Mouse (Mus musculus) intestine, embryonic 14.5 days (tissue): ENCODE measurements around the gene Adssl1. TPM values are rescaled to one million over a fixed set of nuclear protein-coding genes. Genes with fewer than 3 reads are reported as not detected.

Source experiments
- ATAC-seq: fragments of 200-750 bp; cut with Nextera tagmentation; replicated peaks from 2 replicates; pipeline ENCODE4 v1.8.0; 2017; ENCODE audit warnings: low read depth, moderate number of reproducible peaks, moderate TSS enrichment, moderate library complexity; ENCODE audit not compliant: low FRiP score, low TSS enrichment
- DNase-seq: peaks from one replicate; pipeline ENCODE4 v3.0.0-alpha.2; 2018; ENCODE audit warnings: low spot score
- H3K27ac ChIP-seq: fragments of 300-500 bp; sonication (generic); 2 replicates; pipeline ENCODE4 v1.5.1; 2014; ENCODE audit warnings: low read depth, mild to moderate bottlenecking, control low read depth
- H3K27me3 ChIP-seq: fragments of 300-500 bp; sonication (generic); replicated peaks from 2 replicates; pipeline ENCODE4 v1.6.1; 2014; ENCODE audit warnings: low read length, control low read depth; ENCODE audit not compliant: control insufficient read depth, insufficient read depth
- H3K36me3 ChIP-seq: fragments of 300-500 bp; sonication (generic); 2 replicates; pipeline ENCODE4 v1.6.1; 2014; ENCODE audit warnings: low read length, control low read depth; ENCODE audit not compliant: control insufficient read depth, insufficient read depth
- H3K4me1 ChIP-seq: fragments of 300-500 bp; sonication (generic); replicated peaks from 2 replicates; pipeline ENCODE4 v1.6.1; 2014; ENCODE audit warnings: low read length, control low read depth, mixed read lengths; ENCODE audit not compliant: control insufficient read depth, insufficient read depth
- H3K4me2 ChIP-seq: fragments of 300-500 bp; sonication (generic); 2 replicates; pipeline ENCODE4 v1.6.1; 2014; ENCODE audit warnings: low read length
- H3K4me3 ChIP-seq: fragments of 300-500 bp; sonication (generic); 2 replicates; pipeline ENCODE4 v1.5.1; 2014; ENCODE audit warnings: low read depth, low read length, control low read depth, mixed read lengths
- H3K9ac ChIP-seq: fragments of 300-500 bp; sonication (generic); 2 replicates; pipeline ENCODE4 v1.6.1; 2014; ENCODE audit warnings: mild to moderate bottlenecking, low read length
- H3K9me3 ChIP-seq: fragments of 300-500 bp; sonication (generic); 2 replicates; pipeline ENCODE4 v1.6.1; 2016; ENCODE audit warnings: low read length, control low read depth; ENCODE audit not compliant: control insufficient read depth
- WGBS: fragments of 180-500 bp; shearing (Covaris S2); extraction: QIAGEN DNeasy Blood & Tissue Kit; methylation state at CpG from one replicate; pipeline ENCODE4 v1.1.7; 2014; 5-methylcytosine and 5-hydroxymethylcytosine counted together
- polyA plus RNA-seq: library from polyadenylated mRNA; unstranded; fragments of >200 nt; fragmentation: Nextera tagmentation; extraction: Ambion mirVana; gene quantifications from 2 replicates; pipeline ENCODE4 v1.2.1, GENCODE M21; 2014

The Adssl1 gene
- polyA plus RNA-seq, result 1.8 and 2.0 TPM in 2 replicates

- WGBS, result under 1% methylated on average over 55 of the region's 56 CpGs
- peaks cover 23% of the 10 kb centered on the region; the same call in 1 of the 2 replicates for H3K4me1 ChIP-seq
- DNase-seq, result peak; percentile 75
- ATAC-seq, result peak; percentile 61
- no peaks in the 10 kb centered on the region for H3K36me3 ChIP-seq
- H3K27ac ChIP-seq, result no peak within 1 kb of the TSS
- peak within 1 kb of the TSS; percentile 44 for H3K4me3 ChIP-seq
- H3K9ac ChIP-seq, result peak within 1 kb of the TSS; percentile 51; the same call in 1 of the 2 replicates
- H3K4me2 ChIP-seq, result peak within 1 kb of the TSS; percentile 99
- peaks cover 23% of the 10 kb centered on the region for H3K27me3 ChIP-seq
- no peaks in the 10 kb centered on the region for H3K9me3 ChIP-seq
These were observed at the start of gene Adssl1 for GRCm38 (mm10) chr12:112619686-112620353. TSS of gene Adssl1 (plus strand) at chr12:112620045.

GRCm38 (mm10) chr12:112570160-112570559 is 49.7 kb upstream of the Adssl1 start:
- H3K4me3 ChIP-seq, result no peak overlapping the region
- ATAC-seq (no peak), DNase-seq (no peak)
- no peaks in the 10 kb centered on the region for H3K36me3 ChIP-seq
- H3K27ac ChIP-seq, result no peak overlapping the region
- no peak overlapping the region for H3K9ac ChIP-seq
- H3K9me3 ChIP-seq, result 0 out of 2 replicates have a peak, but pooled peaks cover 3% of the 10 kb centered on the region
- H3K4me1 ChIP-seq, result no peaks in the 10 kb centered on the region
- 82% methylated on average over 8 of the region's 8 CpGs for WGBS
- H3K4me2 ChIP-seq, result no peak overlapping the region
- H3K27me3 ChIP-seq, result no peaks in the 10 kb centered on the region

GRCm38 (mm10) chr12:112571064-112571463 is 48.8 kb upstream of the Adssl1 start:
- H3K27ac ChIP-seq, result no peak overlapping the region
- peaks cover 7% of the 10 kb centered on the region for H3K4me1 ChIP-seq
- no peak overlapping the region for H3K4me3 ChIP-seq
- H3K27me3 ChIP-seq, result no peaks in the 10 kb centered on the region
- no peak overlapping the region for H3K4me2 ChIP-seq
- H3K9me3 ChIP-seq, result 0 out of 2 replicates have a peak, but pooled peaks cover 3% of the 10 kb centered on the region
- DNase-seq, result no peak
- WGBS, result 61% methylated on average over 6 of the region's 6 CpGs
- H3K9ac ChIP-seq, result no peak overlapping the region
- ATAC-seq, result no peak
- no peaks in the 10 kb centered on the region for H3K36me3 ChIP-seq

- H3K9ac ChIP-seq, result no peak overlapping the region
- H3K36me3 ChIP-seq, result no peaks in the 10 kb centered on the region
- 0 out of 2 replicates have a peak, but pooled peaks cover 3% of the 10 kb centered on the region for H3K9me3 ChIP-seq
- H3K4me1 ChIP-seq, result peaks cover 44% of the 10 kb centered on the region
- H3K27ac ChIP-seq, result peak overlapping the region; percentile 97
- H3K4me3 ChIP-seq, result no peak overlapping the region
- no peak for DNase-seq
- H3K27me3 ChIP-seq, result no peaks in the 10 kb centered on the region
- peak overlapping the region; percentile 45 for H3K4me2 ChIP-seq
- 62% methylated on average over 8 of the region's 8 CpGs for WGBS
- peak; percentile 16; the same call in 1 of the 2 replicates for ATAC-seq
These were observed 44.4 kb upstream of the Adssl1 start for GRCm38 (mm10) chr12:112575274-112575986.

- Histone ChIP-seq H3K27ac (peak overlapping the region; percentile 97), H3K27me3 (no peaks in the 10 kb centered on the region), H3K4me2 (peak overlapping the region; percentile 45), H3K9ac (no peak overlapping the region), H3K4me1 (peaks cover 44% of the 10 kb centered on the region), H3K36me3 (no peaks in the 10 kb centered on the region), H3K4me3 (no peak overlapping the region), H3K9me3 (0 out of 2 replicates have a peak, but pooled peaks cover 3% of the 10 kb centered on the region)
- DNase-seq (no peak), ATAC-seq (peak; percentile 63)
- 6% methylated on average over 5 of the region's 6 CpGs for WGBS
These were observed 43.5 kb upstream of the Adssl1 start for GRCm38 (mm10) chr12:112576341-112576740.

- Histone ChIP-seq H3K9ac (peak overlapping the region; percentile 20; the same call in 1 of the 2 replicates), H3K4me2 (peak overlapping the region; percentile 45), H3K4me1 (peaks cover 44% of the 10 kb centered on the region), H3K27ac (peak overlapping the region; percentile 97), H3K9me3 (0 out of 2 replicates have a peak, but pooled peaks cover 3% of the 10 kb centered on the region), H3K36me3 (no peaks in the 10 kb centered on the region), H3K4me3 (no peak overlapping the region), H3K27me3 (no peaks in the 10 kb centered on the region)
- WGBS, result 6% methylated on average over 3 of the region's 3 CpGs
- no peak for DNase-seq
- peak; percentile 82 for ATAC-seq
These were observed 43.1 kb upstream of the Adssl1 start for GRCm38 (mm10) chr12:112576749-112577148.

- 63% methylated on average over 6 of the region's 6 CpGs for WGBS
- H3K9ac ChIP-seq, result no peak overlapping the region
- DNase-seq (no peak), ATAC-seq (no peak)
- H3K27ac ChIP-seq, result no peak overlapping the region
- H3K4me3 ChIP-seq, result no peak overlapping the region
- H3K4me2 ChIP-seq, result no peak overlapping the region
- no peaks in the 10 kb centered on the region for H3K27me3 ChIP-seq
- H3K4me1 ChIP-seq, result peaks cover 44% of the 10 kb centered on the region
- 0 out of 2 replicates have a peak, but pooled peaks cover 2% of the 10 kb centered on the region for H3K9me3 ChIP-seq
- H3K36me3 ChIP-seq, result no peaks in the 10 kb centered on the region
These were observed 41.4 kb upstream of the Adssl1 start for GRCm38 (mm10) chr12:112578296-112579090.

- no peaks in the 10 kb centered on the region for H3K27me3 ChIP-seq
- no peak overlapping the region for H3K9ac ChIP-seq
- peaks cover 44% of the 10 kb centered on the region for H3K4me1 ChIP-seq
- H3K27ac ChIP-seq, result no peak overlapping the region
- H3K36me3 ChIP-seq, result no peaks in the 10 kb centered on the region
- no peak overlapping the region for H3K4me2 ChIP-seq
- no peak overlapping the region for H3K4me3 ChIP-seq
- DNase-seq (no peak), ATAC-seq (no peak)
- no peaks in the 10 kb centered on the region for H3K9me3 ChIP-seq
- 48% methylated on average over 5 of the region's 5 CpGs for WGBS
These were observed 40.4 kb upstream of the Adssl1 start for GRCm38 (mm10) chr12:112579430-112579829.
